Mouse (Mus musculus) right cerebral cortex, postnatal 10 days (tissue): Measurements from ENCODE around the gene Slc25a10.

Source experiments
- DNase-seq, 2 experiments: peaks; one replicate each; pipeline ENCODE4 v3.0.0; 2021; ENCODE audit warnings: low spot score in 2 of 2

The Slc25a10 gene

DNA sequence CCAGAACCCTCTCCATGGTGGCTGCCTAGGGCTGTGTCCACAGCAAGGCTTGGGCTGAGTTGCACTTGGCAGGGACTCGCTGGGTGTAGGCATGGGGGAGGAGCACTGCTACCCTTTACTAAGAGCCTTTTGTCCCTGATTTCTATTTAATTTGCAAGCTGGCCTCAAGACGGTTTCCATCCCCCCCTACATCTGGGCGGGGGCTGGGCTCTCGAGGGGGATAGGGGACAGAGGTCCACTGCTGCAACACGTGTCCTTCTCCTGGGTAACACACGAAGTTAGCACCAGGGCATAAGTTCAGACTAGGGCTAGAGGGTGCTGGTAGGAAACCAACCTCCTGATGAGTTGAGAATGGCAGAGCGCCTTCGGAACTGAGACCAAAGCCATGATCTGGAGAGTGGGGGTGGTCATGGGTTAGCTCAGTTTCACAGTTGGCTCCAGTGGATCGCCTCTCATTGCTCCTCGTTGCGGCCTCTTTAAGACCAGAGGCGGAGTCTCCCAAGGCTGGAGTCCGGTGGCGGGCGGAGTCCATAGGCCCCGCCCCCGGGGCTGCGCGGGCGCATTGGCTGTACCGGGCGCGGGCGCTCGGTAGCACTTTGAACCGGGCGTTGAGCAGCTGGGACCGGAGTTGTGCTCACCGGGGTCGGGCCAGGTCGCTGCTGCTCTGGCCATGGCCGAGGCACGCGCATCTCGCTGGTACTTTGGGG is at the start of gene Slc25a10:
Slc25a10 (plus strand) TSS at position 524 of the 707 bp plus-strand sequence.
- peak; percentile 91 to 93 for DNase-seq

DNA sequence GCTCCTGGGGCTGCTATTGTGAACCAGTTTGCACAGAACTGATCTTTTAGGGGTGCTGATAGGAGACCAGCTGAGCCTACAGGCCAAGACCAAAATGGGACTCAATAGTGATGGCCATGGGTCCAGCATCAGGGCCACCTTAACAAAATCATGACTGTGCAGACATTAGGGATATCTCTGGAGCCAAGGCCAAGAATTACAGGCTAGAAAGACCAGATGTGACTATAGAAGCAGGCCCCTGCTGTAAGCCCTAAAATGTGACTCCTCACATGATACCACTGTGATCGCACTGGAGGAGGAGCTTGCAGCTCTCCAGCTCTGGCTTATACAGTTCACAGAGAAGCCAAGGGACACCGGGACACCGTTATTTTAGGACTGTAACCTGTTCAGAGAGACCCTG is 49.3 kb upstream of the Slc25a10 start, which contains the start of gene Tspan10:
Tspan10 (plus strand) TSS at position 301 of the 400 bp plus-strand sequence.
- no peak for DNase-seq

GRCm38 (mm10) chr11:120442765-120443280 is 48.8 kb upstream of the Slc25a10 start:
- DNase-seq = no peak

DNA sequence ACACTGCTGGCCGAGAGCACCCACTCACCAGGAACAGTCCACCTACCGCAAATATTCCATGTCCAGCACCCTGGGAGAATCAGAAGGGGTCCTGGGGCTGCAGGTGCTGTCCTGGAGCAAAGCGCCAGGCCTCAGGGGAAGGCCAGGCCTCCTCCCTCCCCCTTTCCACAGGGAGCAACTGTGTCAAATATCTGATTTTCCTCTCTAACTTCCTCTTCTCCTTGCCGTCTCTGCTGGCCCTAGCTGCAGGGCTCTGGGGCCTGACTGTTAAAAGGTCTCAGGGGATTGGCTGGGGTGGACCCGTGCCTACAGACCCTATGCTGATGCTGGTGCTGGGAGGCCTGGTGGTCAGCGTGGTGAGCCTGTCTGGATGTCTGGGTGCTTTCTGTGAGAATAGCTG is 47.5 kb upstream of the Slc25a10 start:
- DNase-seq = no peak

DNA sequence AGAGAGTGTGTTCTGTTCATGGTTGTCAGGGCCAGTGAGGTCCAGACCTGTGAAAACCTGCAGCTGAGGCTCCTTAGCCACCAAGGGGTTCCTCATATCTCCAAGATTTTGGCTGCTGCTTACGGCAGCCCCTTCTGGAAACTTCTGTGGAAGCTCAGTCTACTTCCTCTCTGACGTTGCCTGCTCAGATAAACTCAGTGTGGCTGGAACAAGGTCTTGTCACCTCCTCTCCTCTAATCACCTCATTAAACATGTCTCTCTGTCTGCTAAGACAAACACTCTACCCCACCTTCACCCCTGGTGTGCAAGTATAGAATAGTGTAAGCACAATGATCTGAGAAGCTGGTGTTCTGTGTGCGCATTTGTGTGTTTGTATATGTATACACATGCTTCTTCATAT is 46.2 kb upstream of the Slc25a10 start:
- no peak for DNase-seq

DNA sequence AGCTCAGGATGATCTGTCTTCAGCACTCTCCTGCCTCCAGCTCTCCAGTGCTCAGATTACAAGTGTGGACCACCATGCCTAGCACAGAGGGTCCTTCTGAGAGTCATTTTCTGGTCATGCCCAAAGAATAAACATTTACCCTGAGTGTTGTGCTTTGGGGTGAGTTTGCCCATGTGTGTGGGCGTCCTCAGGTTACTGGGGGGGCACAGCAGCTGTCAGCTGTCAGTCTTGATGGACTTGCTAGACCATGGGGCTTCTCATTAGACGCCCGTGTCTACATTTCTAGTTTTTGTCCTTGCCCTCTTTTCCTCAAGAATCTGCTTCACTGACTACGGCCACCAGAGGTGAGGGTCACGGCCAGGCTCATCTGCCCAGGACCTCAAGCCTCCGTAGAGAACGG is 44.5 kb upstream of the Slc25a10 start:
- no peak for DNase-seq

GRCm38 (mm10) chr11:120452246-120452645 is 39.4 kb upstream of the Slc25a10 start:
- no peak for DNase-seq

DNA sequence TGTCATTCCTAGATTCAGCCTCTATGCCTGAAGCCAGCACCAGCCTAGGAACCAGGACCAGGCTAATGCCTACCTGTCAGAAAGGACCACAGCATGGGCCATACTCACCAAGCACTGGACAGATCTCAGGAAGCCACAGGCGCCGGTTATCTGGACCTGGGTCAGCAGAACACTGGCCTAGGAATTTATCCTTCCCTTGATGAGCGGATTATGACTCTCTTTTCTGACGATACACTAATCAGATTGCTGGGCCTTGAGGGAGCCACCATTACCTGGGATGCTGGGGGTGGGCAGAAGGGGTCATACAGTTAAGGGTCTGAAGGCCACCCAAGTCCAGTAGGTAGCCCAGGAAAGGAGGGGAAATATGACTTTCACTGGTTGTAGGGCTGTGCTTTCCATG is 38.3 kb upstream of the Slc25a10 start, which contains the start of gene Pde6g:
Pde6g (minus strand) TSS at position 195 of the 400 bp plus-strand sequence.
- no peak for DNase-seq

DNA sequence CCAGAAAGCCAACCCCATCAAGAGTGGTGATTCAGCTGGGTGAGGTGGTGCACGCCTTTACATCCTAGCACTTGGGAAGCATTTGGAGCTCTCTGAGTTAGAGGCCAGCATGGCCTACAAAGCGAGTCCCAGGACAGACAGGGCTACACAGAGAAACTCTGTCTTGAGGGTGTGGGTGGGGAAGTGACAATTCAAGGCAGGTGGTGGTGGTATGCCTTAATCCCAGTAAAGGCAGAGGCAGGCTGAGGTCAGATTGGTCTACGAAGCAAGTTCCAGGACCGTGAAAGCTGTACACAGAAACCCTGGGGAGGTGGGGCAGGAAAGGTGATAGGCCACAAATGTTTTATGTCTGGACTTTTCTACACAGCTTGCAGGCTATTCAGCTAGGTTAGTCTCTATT is 36.7 kb upstream of the Slc25a10 start:
- DNase-seq = no peak

DNA sequence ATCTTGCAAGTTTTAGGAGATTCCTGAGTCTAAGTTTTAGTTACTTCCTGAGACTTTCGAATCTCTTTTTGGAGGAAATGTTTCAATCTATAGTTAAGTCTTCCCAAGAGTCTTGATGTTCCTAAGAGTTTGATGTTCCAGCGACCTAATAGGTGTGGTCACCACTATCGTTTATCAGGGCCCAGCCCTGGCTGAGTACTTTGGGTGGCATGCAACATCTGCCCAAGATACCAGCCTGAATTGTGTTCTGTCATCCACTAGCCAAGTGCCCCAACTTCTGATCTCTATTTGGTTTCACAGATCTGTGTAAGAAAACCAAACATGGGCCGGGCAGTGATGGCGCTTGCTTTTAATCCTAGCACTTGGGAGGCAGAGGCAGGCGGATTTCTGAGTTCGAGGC is 36.2 kb upstream of the Slc25a10 start:
- no peak for DNase-seq

GRCm38 (mm10) chr11:120457370-120457769 is 34.3 kb upstream of the Slc25a10 start:
- no peak for DNase-seq

DNA sequence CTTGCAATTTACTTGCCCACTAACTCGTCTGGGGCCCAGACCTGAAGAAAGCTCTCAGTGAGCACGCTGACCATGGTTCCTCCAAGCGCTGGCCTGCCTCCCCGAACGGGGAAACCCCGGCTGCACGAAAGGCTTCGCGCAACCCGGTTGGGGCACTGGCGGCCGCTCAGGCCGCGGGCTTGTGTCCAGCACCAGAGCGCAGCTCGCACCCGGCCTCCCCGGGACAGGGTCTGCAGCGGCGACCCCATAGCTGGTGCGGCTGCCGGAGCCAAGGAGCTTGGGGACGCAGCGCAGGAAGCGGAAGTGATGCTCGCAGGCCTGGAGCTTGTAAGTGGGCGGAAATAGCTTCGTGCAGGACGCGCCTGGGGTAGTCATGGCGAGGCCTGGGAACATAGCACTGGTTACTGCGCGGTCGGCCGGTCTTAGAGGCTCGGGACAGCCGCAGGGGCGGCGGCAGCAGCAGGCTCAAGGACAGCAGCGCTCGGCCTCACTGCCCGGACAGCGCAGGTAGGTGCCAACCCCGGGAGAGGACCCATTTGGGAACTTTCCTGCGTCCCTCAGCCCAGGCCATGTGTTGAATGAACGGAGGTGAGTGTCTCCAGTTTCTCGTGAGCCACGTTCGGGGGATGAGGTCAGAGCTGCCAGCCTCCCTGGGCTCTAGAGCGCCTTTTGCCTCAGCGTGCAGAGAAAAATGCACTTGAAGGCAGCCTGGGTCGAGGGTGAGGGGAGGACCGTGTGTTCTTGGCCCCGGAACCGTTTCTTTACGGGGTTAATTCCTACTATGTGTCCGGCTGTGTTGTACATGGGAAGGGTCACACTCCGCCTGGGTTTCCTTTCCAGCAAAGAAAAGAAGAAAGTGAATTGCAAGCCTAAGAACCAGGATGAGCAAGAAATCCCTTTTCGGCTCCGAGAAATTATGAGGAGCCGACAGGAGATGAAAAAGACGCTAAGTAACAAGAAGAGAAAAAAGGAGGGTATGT is 33.6 kb upstream of the Slc25a10 start, which contains the start of the genes Oxld1 and Ccdc137:
Oxld1 (minus strand) TSS at position 297 of the 980 bp plus-strand sequence.
Ccdc137 (plus strand) TSS at position 344 of the 980 bp plus-strand sequence.
- DNase-seq = peak; percentile 86 to 90

GRCm38 (mm10) chr11:120458847-120459597 is 32.6 kb upstream of the Slc25a10 start:
- no peak for DNase-seq

DNA sequence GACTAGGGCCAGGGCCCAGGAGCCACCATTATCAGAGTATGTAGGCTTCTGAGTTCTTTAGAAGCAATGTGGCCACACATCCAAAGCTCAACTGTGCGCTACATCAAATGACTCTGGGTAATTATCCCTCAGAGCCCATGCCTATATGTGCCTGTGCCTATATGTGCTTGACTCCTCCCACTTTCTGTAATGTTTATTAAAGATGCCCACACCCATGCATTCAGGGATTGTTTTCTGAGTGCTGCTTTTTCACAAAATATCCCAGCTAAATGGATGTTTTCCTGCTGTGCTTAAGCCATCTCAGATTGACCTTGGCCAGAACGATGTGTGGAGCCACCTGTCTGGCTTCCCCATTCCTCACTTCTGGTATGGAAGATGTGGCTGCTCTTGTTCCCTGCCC is 28.1 kb upstream of the Slc25a10 start:
- no peak for DNase-seq

GRCm38 (mm10) chr11:120464365-120464764 is 27.3 kb upstream of the Slc25a10 start:
- DNase-seq = no peak

DNA sequence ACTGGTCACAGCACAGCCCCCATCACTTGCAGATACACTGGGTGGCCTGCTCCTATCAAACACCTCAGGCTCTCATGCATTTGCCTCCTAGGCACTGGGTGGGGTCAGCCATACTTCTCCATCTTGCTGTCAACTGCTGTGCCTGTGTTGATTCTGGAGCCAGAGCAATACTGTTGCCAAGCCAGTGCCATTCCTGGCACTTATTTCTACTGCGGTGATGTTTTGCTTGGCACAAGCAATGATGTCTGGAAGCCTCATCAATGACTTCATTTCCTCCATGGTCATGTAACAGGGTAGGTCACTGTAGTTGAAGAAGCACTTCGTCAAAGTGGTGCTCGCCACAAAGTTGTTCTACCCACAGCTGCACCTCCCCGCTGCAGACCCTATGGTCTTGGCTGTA is 26.1 kb upstream of the Slc25a10 start:
- DNase-seq = no peak

DNA sequence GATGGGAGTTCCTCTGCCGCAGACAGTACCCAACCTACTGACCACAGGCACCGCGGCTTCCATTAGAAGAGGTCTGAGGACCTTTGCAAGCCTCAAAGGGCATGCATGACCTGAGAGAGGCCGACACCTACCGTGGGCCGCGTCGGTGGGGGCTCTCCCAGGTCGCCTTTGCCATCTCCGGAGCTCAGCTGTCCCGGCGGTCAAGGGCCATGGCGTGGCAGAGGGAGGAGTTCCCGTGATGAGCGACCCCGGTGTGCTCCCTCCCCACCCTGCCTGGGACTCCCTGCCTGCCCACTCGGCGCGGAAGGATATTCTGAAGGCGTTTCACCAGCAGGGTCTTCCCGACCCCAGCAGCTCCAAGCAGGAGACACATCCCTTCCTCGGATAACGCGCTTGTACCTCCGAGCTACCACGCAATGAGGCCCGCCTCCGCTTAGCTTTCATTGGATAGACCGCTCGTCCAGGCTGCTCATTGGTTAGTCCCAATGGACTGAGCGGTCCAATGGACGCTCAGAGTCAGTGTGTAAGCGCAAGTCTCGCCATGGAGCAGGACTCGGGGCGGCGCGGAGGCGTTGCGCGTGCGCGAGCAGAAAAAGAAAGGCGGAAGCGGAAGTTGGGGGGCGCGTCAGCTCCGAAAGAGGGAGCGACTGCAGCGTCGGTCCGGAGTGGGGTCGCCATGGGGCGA is 24.4 kb upstream of the Slc25a10 start, which contains the start of gene Arl16:
Arl16 (minus strand) TSS at position 557 of the 685 bp plus-strand sequence.
- peak; percentile 97 to 98 for DNase-seq

GRCm38 (mm10) chr11:120467736-120468092 is 23.9 kb upstream of the Slc25a10 start:
- no peak for DNase-seq

DNA sequence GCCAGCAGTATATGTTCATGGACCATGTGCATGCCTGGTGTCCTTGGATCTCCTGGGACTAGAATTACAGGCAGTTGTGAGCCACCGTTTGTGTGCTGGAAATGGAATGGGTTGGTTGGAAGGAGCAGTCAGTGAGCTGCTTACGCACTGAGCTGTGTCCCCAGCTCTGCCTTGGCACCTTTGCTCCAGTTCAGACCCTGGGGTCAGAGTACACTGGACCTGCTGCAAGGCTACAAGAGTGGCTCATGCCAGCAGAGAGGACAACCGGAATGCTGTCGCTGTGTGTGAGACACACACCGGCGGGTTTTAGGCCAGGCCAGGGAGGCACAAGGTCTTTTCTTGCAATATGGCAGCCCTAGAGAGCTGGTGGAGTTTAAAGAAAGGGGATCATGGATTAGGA is 19.6 kb upstream of the Slc25a10 start:
- no peak for DNase-seq

DNA sequence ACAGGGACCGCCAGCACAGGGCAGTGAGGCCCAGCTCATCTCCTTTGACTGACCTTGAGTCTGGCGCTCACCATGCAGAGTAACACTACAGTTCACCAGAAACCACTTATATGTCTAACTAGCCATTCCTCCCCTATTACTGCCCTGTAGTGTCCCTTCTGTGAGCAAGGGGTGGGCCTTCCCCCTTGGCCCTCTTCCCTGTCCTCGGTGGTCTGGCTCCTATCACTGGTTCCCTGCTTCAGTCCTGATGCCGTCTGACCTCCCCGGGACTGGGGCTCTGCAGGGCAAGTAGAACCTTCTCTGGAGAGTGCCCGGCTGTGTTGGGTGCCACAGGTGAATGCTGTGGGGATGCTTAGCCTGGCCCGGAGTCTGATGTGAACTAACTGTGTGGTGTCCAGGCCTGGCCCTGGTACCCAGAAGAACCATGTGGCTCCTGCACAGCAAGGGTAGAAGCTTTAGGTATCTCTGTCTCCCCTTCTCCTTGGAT is 8.1 kb upstream of the Slc25a10 start:
- DNase-seq = peak in 1 of 2 experiments; percentile 40
